Mouse (Mus musculus) hematopoietic stem cell, adult 5-6 weeks (primary cell): ENCODE measurements around the gene Dao. TPM values are rescaled to one million over a fixed set of nuclear protein-coding genes. Genes with fewer than 3 reads are reported as not detected.

Experiments
- ATAC-seq, 2 experiments: fragments of 125-278 bp in 1 of 2; replicated peaks in 1 of 2; 2 replicates each; pipeline ENCODE4 v1.8.0; 2016 to 2017; ENCODE audit warnings: inconsistent platforms in 2 of 2, mild to moderate bottlenecking in 2 of 2, moderate number of reproducible peaks in 2 of 2, low read depth in 1 of 2, moderate TSS enrichment in 1 of 2; ENCODE audit not compliant: low FRiP score in 2 of 2, poor library complexity in 2 of 2, severe bottlenecking in 2 of 2, insufficient read depth in 1 of 2, low TSS enrichment in 1 of 2
- total RNA-seq: library from RNA; stranded (forward); fragments of 172-1452, 232-1000 nt; gene quantifications from 2 replicates; pipeline ENCODE4 v1.2.3, GENCODE M21; 2017

The Dao gene
- total RNA-seq, 1 experiment from 2014 or later = not detected

- no peak; a peak in 1 of 4 replicates for ATAC-seq
Measured at GRCm38 (mm10) chr5:113977309-113977708, 26.2 kb upstream of the Dao start.

- ATAC-seq = no peak
Measured at GRCm38 (mm10) chr5:113980511-113980910, 23.0 kb upstream of the Dao start.

GRCm38 (mm10) chr5:113981171-113981570, 22.3 kb upstream of the Dao start:
- ATAC-seq = no peak

DNA sequence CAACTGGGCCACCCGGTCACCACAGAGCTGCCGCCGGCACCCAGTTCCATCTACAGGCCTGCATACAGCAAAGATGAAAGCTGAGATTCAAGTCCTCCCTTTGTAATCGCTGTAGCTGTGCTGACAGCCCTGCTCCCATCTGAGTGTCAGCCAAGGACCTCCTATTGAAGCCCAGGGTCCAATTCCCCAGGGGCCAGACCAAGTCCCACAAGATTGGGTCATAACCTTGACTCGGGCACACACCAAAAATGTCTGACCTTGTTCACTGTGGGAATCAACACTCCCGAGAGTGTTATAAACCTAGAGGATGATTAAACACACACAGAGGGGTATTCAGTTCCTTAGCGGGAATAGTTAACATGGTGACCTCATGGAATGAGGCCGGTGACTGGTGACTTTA, 21.7 kb upstream of the Dao start:
- ATAC-seq = no peak

DNA sequence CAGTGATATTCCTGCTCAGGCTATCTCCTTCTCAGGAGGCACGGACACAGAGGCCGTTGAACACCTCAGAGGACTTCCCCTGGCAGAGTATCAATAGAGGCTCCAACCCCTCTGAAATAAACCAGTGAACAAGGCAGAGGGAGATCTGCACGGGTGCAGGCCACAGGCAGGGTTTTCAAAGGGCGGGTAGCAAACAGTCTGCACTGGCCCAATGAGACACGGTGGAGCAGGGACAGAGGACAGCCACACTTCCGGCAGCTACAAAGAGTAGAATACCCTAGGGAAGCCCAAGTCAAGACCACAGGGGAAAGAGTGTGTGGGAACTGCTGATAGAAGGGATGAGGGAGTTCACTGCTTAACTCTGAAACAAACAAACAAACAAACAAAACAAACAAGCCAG, 20.0 kb upstream of the Dao start:
- no peak for ATAC-seq

DNA sequence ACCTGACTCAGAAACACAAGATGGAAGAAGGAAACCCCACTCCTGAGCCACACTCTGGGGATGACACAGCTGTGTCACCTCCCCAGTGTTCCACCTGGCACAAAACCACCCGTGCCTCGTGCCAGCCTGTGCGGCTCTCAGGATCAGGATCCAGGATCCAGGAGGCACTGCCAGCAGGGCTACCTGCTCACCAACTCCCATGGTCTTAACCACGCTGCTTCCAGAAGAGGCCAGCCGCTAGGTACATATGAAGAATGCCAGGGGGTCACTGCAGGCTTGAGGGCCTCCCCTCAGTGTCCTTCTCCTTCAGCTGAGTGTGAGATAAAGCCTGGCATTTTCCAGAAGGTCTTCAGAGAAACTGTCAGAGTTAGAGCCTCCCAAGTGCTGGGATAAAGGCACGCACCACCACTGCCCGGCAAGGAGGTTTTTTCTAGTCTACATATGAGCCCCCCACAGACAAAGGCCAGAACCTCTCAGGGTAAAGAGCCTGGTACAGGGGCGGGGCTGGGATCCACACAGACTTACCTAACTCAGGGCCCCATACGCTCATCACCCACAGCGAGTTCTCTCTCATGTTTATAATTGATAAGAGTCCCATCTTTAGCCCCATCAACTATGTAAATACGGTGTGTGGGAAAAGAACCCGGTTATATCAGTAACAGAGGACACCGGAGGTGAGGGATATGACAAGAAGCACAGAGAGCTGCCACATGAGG, 19.3 kb upstream of the Dao start:
- ATAC-seq = no peak

DNA sequence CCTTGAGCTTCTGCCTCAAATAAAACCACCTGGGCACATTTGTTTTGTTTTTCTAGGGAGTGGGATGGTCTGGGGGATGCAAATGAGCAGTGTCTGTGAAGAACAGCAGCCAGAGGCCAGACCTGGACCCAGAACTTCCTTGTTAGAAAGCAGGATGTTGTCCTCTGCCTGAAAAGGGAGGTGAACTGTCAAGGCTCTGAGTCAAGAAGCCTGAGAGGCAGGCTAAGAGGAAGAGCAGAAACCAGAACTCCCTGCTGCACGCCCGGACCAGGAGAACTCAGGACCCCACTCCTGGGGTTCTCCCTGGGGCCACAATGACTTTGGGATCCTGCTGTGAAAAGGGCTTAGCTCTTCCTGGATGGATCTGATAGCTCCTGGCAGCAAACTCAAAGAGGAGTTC, 17.8 kb upstream of the Dao start:
- ATAC-seq = no peak; a peak in 1 of 4 replicates

GRCm38 (mm10) chr5:113986182-113986961, 17.1 kb upstream of the Dao start:
- ATAC-seq = no peak

DNA sequence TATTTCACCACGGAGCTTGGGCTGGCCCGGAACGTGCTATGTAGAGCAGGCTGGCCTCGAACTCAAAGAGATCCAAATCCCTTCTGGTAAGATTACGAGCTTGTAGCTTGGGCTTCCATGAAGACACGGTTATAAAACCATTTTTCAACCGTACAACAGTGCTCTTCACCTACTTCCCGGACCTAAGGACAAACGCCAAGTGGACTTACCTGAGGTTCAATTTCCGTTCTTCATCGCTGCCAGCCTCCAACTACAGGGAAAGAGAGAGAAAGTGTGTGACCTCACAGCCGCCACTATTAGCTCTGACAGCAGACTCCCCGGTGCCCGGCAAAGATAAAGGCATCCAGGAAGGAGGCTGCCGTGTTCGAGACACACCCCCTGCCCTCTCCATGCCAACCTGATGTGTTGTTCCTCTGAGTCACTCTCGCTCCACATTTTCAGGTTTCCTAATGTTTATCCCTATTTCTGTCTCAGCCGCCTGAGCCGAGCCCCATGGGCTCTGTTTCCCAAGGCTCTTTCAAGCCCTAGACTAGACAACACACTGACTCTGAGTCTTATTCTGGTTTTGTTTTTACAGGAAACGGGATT, 14.0 kb upstream of the Dao start:
- ATAC-seq = no peak

DNA sequence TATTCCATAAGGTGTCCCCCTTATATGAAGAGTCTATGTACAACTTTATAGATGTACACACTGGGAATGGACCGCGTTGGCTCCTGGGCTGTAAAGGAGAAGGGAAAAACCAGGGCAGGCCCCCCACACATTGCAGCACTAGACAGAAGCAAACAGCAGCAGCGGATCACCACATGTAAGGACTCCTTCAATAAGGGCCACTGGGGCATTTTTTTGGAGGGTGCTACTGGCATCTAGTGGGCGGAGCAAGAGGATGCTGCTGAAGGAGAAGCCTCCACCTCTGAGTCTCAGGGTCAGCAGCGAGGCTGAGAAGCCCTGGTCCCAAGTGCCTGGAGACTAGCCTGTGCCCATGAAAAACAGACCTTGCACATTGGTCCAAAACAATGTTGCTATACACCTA, 12.9 kb upstream of the Dao start:
- ATAC-seq = no peak

- ATAC-seq = no peak
Measured at GRCm38 (mm10) chr5:113991141-113991540, 12.4 kb upstream of the Dao start.

DNA sequence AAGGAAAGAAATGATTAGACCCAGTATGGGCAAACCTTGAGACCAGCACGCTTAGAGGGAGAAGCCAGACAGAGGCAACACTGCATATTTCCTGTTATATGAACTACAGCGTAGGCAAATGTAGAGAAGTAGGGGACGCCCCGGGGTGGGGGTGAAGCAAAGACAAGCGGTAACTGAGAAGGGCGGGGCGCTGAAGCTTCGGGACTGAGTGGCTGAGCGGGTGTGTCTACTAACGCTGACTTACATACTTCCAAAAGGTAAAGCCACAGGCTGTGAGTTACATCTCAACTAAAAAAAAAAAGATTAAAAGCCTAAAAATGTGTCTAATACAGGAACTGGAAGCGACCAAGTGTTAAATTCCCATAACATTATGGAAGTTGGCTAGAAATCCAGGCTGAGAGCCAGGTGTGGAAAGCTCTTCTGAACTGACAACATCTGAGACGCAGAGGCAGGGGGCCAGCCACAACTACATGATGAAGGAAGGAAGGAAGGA, 11.1 kb upstream of the Dao start:
- ATAC-seq = peak; percentile 71 to 76

DNA sequence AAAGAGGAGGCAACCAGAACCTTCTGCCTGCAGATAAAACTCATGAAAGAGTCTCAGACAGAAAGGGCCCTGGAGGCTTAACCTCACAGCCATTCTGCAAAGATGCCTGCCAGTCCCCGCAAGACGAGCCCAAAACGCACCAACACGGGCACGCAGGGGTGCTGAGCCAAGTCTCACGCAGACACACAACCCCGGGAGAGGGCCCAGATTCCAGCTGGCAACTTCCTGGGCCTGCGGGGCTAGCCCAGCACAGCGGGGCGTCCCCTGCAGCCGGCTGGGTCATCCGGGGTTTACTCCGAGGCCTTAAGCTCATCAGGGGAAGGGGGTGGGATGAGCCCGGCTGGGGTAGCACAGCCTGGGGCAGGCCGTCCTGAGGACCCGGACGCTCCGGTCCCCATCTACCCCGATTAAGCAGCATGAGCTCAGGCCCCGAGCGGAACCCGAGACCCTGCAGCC, 10.4 kb upstream of the Dao start:
- ATAC-seq = peak in 1 of 2 experiments; percentile 8; a peak in 1 of 4 replicates

GRCm38 (mm10) chr5:113993487-113994465, 9.7 kb upstream of the Dao start, which contains the start of gene Ssh1:
TSS of gene Ssh1 (minus strand) at chr5:113993894.
- ATAC-seq = 0 out of 4 replicates have a peak, but pooled peaks have one; percentile 30 to 31

DNA sequence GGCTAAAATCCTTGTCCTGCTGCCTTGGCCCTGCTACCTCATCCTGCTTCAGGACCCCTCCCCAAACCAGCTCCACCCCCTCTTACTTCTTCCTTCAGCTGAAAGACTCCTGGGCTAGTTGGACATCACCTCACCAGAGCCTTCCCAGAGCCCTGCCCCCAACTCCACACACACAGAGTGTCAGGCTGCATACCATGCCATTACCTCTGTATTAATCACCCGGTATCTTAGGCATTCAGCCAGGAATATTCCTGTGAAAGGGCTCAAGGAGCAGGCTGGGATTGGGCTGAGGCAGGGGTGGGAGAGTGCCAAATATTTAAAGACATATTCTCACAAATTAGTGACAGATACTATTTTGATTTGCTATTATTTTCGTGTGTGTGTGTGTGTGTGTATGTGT, 7.0 kb upstream of the Dao start:
- ATAC-seq = no peak

DNA sequence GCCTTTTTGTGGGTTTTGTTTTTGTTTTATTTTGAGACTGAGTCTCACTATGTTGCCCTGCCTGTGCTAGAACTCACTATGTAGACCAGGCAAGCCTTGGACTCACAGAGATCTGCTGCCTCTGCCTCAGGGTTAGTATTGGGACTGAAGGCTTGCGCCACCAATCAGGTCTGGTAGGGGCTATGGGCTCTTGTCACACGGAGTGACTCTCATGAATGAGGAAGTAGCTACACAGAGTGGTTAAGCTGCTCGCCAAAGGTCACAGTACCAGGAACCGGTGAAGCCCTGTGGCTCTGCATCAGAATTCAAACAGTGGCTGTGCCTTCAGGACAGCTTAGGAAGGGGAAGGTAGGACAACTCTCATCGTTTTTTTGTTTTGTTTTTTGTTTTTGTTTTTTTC, 4.1 kb upstream of the Dao start:
- ATAC-seq = peak; percentile 96 to 98

DNA sequence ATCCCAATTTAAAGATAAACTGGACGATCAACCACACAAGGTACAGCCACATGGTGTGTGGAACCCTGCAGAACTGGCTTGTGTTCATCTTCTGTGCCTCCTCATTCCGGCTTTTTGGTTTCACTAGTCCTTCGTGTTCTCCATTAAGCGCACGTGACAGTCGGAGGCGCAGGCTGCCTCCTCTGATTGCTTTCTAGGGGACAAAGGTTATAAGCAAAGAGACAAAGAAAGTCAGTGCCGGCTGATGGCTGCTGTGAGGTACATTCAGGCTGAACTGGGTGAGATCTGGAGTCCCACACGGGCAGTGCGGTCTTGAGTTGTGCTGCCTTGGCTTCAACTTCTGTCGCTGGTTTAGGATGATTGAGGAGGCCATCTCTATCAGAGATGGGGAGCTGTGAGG, 1.1 kb downstream of the Dao start:
- no peak for ATAC-seq
